Mouse (Mus musculus): ENCODE data around the gene Tnfrsf26. TPM values are rescaled to one million over a fixed set of nuclear protein-coding genes. Genes with fewer than 3 reads are reported as not detected.

The Tnfrsf26 gene
- polyA plus RNA-seq, 1 experiment from 2014 or later, result 0.35 TPM

- Histone ChIP-seq H3K9me3 (replicated peaks) (no peaks in the 10 kb centered on the region), H3K4me3 (no peak overlapping the region)
Measured at GRCm38 (mm10) chr7:143626178-143626577, 2.3 kb downstream of the Tnfrsf26 start.

DNA sequence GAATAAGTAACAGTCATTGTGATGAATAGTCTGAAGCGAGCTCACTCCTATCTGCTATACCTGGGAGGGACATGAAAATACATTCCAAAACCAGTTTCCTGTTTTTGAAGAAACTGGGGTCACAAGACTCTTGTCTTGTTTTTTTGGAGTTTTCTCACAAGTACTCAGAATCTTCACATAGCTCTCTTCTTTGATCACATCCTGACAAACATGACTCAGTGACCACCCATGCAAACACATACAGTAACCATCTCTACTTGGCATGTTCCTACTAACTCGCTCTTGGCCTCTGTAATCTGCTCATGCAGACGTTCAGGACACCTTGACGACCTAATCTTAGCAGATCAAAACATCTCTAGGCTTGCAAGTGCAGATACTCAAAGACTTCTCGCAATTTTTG lies 3.4 kb downstream of the Tnfrsf26 start:
- ATAC-seq (ENCODE audit: low FRiP score), result no peak
- Histone ChIP-seq H3K9ac (no peak overlapping the region), H3K4me3 (no peak overlapping the region), H3K4me1 (no peaks in the 10 kb centered on the region), H3K4me2 (replicated peaks) (no peak overlapping the region), H3K27ac (no peak overlapping the region), H3K9me3 (replicated peaks) (no peaks in the 10 kb centered on the region), H3K27me3 (no peaks in the 10 kb centered on the region), H3K36me3 (no peaks in the 10 kb centered on the region)
- WGBS, result 75% methylated on average over 5 of the region's 5 CpGs

More at GRCm38 (mm10) chr7:143626178-143626577, 2.3 kb downstream of the Tnfrsf26 start:
- Histone ChIP-seq H3K4me1 (no peaks in the 10 kb centered on the region), H3K27me3 (no peaks in the 10 kb centered on the region), H3K27ac (no peak overlapping the region), H3K9ac (no peak overlapping the region), H3K4me2 (replicated peaks) (no peak overlapping the region), H3K36me3 (no peaks in the 10 kb centered on the region)
- ATAC-seq (ENCODE audit: low FRiP score), result no peak
- 75% methylated on average over 2 of the region's 2 CpGs for WGBS

GRCm38 (mm10) chr7:143624561-143624960 lies 4.0 kb downstream of the Tnfrsf26 start:
- ATAC-seq (ENCODE audit: low FRiP score), result no peak
- no peaks in the 10 kb centered on the region for H3K9me3 ChIP-seq (replicated peaks)
- no peak overlapping the region for H3K9ac ChIP-seq
- no peaks in the 10 kb centered on the region for H3K36me3 ChIP-seq
- no peak overlapping the region for H3K4me2 ChIP-seq (replicated peaks)
- WGBS, result 87% methylated on average over 3 of the region's 3 CpGs
- H3K27ac ChIP-seq, result no peak overlapping the region
- H3K4me3 ChIP-seq, result no peak overlapping the region
- no peaks in the 10 kb centered on the region for H3K27me3 ChIP-seq
- no peaks in the 10 kb centered on the region for H3K4me1 ChIP-seq

DNA sequence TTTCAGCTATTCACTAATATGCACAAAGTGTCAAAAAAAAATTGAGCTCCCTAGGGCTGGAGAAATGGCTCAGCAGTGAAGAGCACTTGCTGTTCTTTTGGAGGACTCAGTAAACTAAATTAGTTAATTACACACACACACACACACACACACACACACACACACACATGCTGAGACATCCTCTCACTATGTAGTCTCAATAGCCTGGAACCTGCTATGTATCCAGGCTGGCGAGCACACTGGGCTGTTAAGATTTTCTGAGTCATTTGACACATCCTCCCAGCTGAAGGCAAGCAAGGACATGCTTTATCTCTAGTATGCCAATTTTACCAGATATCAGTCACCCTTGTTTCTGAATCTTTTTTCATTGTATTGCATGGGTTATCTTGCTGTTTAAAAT lies 7.6 kb downstream of the Tnfrsf26 start:
- Histone ChIP-seq H3K4me1 (no peaks in the 10 kb centered on the region), H3K9ac (no peak overlapping the region), H3K4me2 (replicated peaks) (no peak overlapping the region), H3K27me3 (no peaks in the 10 kb centered on the region), H3K36me3 (no peaks in the 10 kb centered on the region), H3K9me3 (replicated peaks) (no peaks in the 10 kb centered on the region), H3K27ac (no peak overlapping the region), H3K4me3 (no peak overlapping the region)
- ATAC-seq (ENCODE audit: low FRiP score), result no peak
- 71% methylated on average over 1 of the region's 1 CpGs for WGBS

DNA sequence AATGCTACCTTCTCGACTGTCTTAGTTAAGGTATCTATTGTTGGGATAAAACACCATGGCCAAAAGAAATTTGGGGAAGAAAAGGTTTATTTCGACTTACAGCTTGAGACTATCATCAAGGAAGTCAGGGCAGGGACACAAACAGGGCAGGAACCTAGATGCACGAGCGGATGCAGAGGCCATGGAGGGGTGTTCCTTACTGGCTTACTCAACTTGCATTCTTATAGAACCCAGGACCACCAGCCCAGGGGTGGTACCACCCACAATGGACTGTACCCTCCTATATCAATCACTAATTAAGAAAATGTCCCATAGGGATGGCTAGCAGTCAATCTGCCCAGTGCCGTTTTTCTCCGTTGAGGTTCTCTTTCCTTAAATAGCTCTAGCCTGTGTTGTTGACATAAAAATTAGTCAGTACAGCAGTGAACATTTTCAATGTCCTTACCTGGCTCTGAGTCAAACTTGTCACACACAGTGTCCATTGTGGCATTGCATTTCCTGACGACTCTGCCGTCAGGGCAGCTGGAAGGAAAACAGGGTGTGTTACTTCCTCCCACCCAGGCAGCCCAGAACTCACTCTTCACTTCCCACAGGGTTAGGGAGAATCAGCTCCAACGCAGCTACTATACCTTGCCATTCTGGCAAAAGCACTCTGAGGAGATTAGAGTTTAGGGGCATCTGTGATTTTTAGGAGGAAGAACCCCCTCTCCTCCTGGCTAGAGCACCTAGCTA lies 14.0 kb downstream of the Tnfrsf26 start:
- no peak overlapping the region for H3K4me2 ChIP-seq (replicated peaks)
- H3K4me1 ChIP-seq, result no peaks in the 10 kb centered on the region
- ATAC-seq (ENCODE audit: low FRiP score), result no peak
- no peaks in the 10 kb centered on the region for H3K36me3 ChIP-seq
- no peaks in the 10 kb centered on the region for H3K27me3 ChIP-seq
- H3K9ac ChIP-seq, result no peak overlapping the region
- no peak overlapping the region for H3K27ac ChIP-seq
- H3K4me3 ChIP-seq, result no peak overlapping the region
- H3K9me3 ChIP-seq (replicated peaks), result no peaks in the 10 kb centered on the region
- 74% methylated on average over 9 of the region's 9 CpGs for WGBS

- WGBS, result 55% methylated on average over 3 of the region's 3 CpGs
- Histone ChIP-seq H3K27me3 (no peaks in the 10 kb centered on the region), H3K4me2 (replicated peaks) (no peak overlapping the region), H3K27ac (no peak overlapping the region), H3K9ac (no peak overlapping the region), H3K9me3 (replicated peaks) (no peaks in the 10 kb centered on the region), H3K36me3 (no peaks in the 10 kb centered on the region), H3K4me3 (no peak overlapping the region), H3K4me1 (no peaks in the 10 kb centered on the region)
- ATAC-seq (ENCODE audit: low FRiP score), result no peak
Measured at GRCm38 (mm10) chr7:143612215-143612614, 16.3 kb downstream of the Tnfrsf26 start.

DNA sequence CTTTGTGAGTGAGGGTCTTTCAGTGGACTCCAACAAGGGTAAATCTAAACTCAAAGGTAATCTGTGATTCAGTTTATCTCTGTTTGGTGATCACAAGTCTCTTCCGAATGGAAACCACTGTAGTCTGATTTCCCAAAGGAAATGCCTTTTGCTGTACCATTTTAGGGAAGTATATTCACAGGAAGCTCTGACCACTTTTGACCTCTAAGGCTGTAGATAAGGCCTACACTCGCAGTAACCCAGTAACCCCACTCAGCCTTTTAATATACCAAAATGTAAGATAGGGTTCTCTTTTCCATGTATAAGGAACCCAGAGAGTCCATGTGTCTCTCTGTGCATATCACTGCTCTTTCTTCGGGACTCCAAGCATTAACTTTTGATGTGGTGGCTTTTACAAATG lies 23.2 kb downstream of the Tnfrsf26 start:
- Histone ChIP-seq H3K4me3 (no peak overlapping the region), H3K4me2 (replicated peaks) (no peak overlapping the region), H3K9me3 (replicated peaks) (no peaks in the 10 kb centered on the region), H3K36me3 (no peaks in the 10 kb centered on the region), H3K27me3 (no peaks in the 10 kb centered on the region), H3K27ac (no peak overlapping the region), H3K4me1 (no peaks in the 10 kb centered on the region), H3K9ac (no peak overlapping the region)
- ATAC-seq (ENCODE audit: low FRiP score), result no peak
- WGBS, result 88% methylated on average over 3 of the region's 3 CpGs

- H3K9ac ChIP-seq, result no peak overlapping the region
- H3K27ac ChIP-seq, result no peak overlapping the region
- H3K9me3 ChIP-seq (replicated peaks), result no peaks in the 10 kb centered on the region
- H3K36me3 ChIP-seq, result no peaks in the 10 kb centered on the region
- no peak for ATAC-seq (ENCODE audit: low FRiP score)
- H3K27me3 ChIP-seq, result no peaks in the 10 kb centered on the region
- no peak overlapping the region for H3K4me3 ChIP-seq
- no peaks in the 10 kb centered on the region for H3K4me1 ChIP-seq
- WGBS, result 72% methylated on average over 2 of the region's 2 CpGs
- H3K4me2 ChIP-seq (replicated peaks), result no peak overlapping the region
Measured at GRCm38 (mm10) chr7:143604889-143605288, 23.6 kb downstream of the Tnfrsf26 start.

GRCm38 (mm10) chr7:143601705-143602104 lies 26.8 kb downstream of the Tnfrsf26 start:
- 81% methylated on average over 2 of the region's 2 CpGs for WGBS
- Histone ChIP-seq H3K4me3 (no peak overlapping the region), H3K4me2 (replicated peaks) (no peak overlapping the region), H3K27me3 (no peaks in the 10 kb centered on the region), H3K36me3 (0 out of 2 replicates have a peak, but pooled peaks cover 4% of the 10 kb centered on the region), H3K9me3 (replicated peaks) (no peaks in the 10 kb centered on the region), H3K27ac (no peak overlapping the region), H3K9ac (no peak overlapping the region), H3K4me1 (peaks cover 14% of the 10 kb centered on the region)
- no peak for ATAC-seq (ENCODE audit: low FRiP score)

DNA sequence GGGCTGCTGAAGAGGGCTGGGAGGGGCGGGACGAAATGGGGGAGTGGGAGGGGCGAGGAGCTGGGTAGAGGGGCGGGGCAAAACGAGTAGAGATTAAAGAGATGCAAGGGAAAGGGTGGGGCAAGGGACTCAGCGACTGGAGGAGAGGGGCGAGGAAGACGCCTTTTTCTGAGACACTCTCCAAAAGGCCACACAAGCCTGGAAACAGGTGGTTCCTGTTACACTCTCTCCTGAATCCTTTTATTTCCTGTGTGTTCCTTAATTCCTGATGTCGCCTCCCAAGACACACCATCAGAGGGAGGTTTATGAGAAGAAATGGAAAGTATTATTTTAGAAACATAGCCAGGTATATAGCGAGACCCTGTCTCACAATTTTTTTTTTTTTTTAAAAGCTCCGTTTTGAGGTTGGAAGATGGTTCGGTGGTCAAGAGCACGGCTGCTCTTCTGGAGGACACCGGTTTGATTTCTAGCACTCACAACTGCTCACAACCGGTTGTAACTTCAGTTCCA lies 28.2 kb downstream of the Tnfrsf26 start:
- WGBS, result 9% methylated on average over 15 of the region's 15 CpGs
- H3K27ac ChIP-seq, result no peak overlapping the region
- ATAC-seq (ENCODE audit: low FRiP score), result no peak

GRCm38 (mm10) chr7:143599428-143600230 lies 28.9 kb downstream of the Tnfrsf26 start, which contains the start of gene Cars:
Gene Cars (minus strand): TSS chr7:143600090.
- Histone ChIP-seq H3K27me3 (no peaks in the 10 kb centered on the region), H3K36me3 (0 out of 2 replicates have a peak, but pooled peaks cover 8% of the 10 kb centered on the region), H3K9ac (peak within 1 kb of the TSS; percentile 88), H3K4me1 (peaks cover 14% of the 10 kb centered on the region), H3K9me3 (replicated peaks) (no peaks in the 10 kb centered on the region), H3K4me3 (peak within 1 kb of the TSS; percentile 75), H3K4me2 (replicated peaks) (peak within 1 kb of the TSS; percentile 77), H3K27ac (0 out of 2 replicates have a peak within 1 kb of the TSS, but pooled peaks have one; percentile 64)
- peak; percentile 98 for ATAC-seq (ENCODE audit: low FRiP score)
- 1% methylated on average over 35 of the region's 35 CpGs for WGBS

More for the DNA sequence above, 28.2 kb downstream of the Tnfrsf26 start:
- no peaks in the 10 kb centered on the region for H3K9me3 ChIP-seq (replicated peaks)
- peaks cover 14% of the 10 kb centered on the region for H3K4me1 ChIP-seq
- H3K36me3 ChIP-seq, result 0 out of 2 replicates have a peak, but pooled peaks cover 8% of the 10 kb centered on the region
- no peaks in the 10 kb centered on the region for H3K27me3 ChIP-seq
- H3K9ac ChIP-seq, result peak overlapping the region; percentile 33
- H3K4me2 ChIP-seq (replicated peaks), result peak overlapping the region; percentile 77
- H3K4me3 ChIP-seq, result peak overlapping the region; percentile 75

GRCm38 (mm10) chr7:143594865-143595264 lies 33.7 kb downstream of the Tnfrsf26 start:
- 84% methylated on average over 5 of the region's 5 CpGs for WGBS
- Histone ChIP-seq H3K9me3 (replicated peaks) (no peaks in the 10 kb centered on the region), H3K27ac (no peak overlapping the region), H3K4me2 (replicated peaks) (no peak overlapping the region), H3K4me3 (no peak overlapping the region), H3K27me3 (no peaks in the 10 kb centered on the region), H3K9ac (no peak overlapping the region), H3K4me1 (peaks cover 14% of the 10 kb centered on the region), H3K36me3 (peaks cover 39% of the 10 kb centered on the region)
- no peak for ATAC-seq (ENCODE audit: low FRiP score)
